Mouse (Mus musculus): Measurements from ENCODE around the gene Syce1l. TPM values are rescaled to one million over a fixed set of nuclear protein-coding genes. Genes with fewer than 3 reads are reported as not detected.

Syce1l gene
- polyA plus RNA-seq (2012; rRNA removed) = not detected in 2 replicates
- polyA plus RNA-seq (2014; fragmentation: Nextera tagmentation; extraction: Ambion mirVana) = not detected in 2 replicates

DNA sequence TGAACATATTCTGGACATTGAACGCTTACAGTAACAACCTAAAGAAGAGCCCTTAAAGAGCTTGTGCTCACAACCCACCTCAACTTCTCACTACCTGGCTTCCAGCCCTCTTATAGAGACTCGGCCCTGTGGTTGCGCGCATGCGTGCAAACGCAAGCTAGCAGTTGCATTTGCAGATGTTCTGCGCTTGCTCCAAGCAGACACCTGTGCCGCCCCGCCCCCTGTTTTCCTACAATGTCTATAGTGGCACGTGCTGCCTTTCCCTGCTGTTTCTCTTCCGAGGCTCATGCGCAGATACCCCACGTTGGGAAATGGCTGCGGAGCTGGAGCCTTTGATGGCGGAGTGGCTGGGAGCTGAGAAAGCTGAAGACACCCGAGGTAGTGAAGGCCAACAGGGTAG lies at the start of gene Syce1l:
Syce1l (plus strand) TSS at position 288 of the 400 bp plus-strand sequence.
- no peaks in the 10 kb centered on the region for H3K4me1 ChIP-seq (replicated peaks; ENCODE audit: control insufficient read depth in 2 of 2, insufficient read depth in 2 of 2, low read length in 1 of 2)
- DNase-seq (ENCODE audit: low read depth in 3 of 3, low spot score in 3 of 3) (no peak), ATAC-seq (ENCODE audit: insufficient read depth) (no peak)
- H3K4me2 ChIP-seq (ENCODE audit: low read depth) = no peak within 1 kb of the TSS
- H3K9ac ChIP-seq (replicated peaks) = no peak within 1 kb of the TSS
- H3K27me3 ChIP-seq (ENCODE audit: control insufficient read depth, insufficient read depth, low read length) = no peaks in the 10 kb centered on the region
- no peak within 1 kb of the TSS for H3K27ac ChIP-seq
- no peaks in the 10 kb centered on the region for H3K36me3 ChIP-seq (replicated peaks; ENCODE audit: control insufficient read depth, insufficient read depth, low read depth)
- WGBS (ENCODE audit: insufficient replicate concordance) = 81% methylated on average over 16 of the region's 16 CpGs
- no peaks in the 10 kb centered on the region for H3K9me3 ChIP-seq (ENCODE audit: control insufficient read depth, low read length)
- no peak within 1 kb of the TSS for H3K4me3 ChIP-seq (ENCODE audit: insufficient read depth in 1 of 2, low read depth in 2 of 2, low read length in 2 of 2)
- TF ChIP-seq CTCF (IDR thresholded peaks at IDR 0.05; ENCODE audit: low read depth) (no peak), EP300 (IDR thresholded peaks at IDR 0.05; ENCODE audit: low read depth) (no peak)

DNA sequence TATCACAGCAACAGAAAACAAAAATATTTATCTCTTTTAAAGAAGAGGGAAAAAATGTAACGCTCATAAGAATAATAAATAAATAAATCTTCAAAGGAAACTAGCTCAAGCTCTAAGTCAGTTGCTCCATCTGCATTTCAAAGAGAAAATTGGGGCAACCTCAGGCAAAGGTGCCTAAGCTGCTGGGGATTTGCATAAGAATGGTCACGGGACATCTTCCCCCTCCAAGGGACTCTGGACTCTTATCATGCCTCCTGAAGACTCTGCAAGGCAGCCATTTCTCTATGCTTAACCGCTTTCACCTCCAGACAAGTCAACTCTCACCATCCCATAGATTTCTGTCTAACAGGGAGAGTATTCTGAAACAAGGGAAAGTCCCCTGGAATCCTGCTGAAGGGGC lies 44.6 kb upstream of the Syce1l start:
- no peak for ATAC-seq (ENCODE audit: insufficient read depth)
- TF ChIP-seq CTCF (IDR thresholded peaks at IDR 0.05; ENCODE audit: low read depth) (no peak), EP300 (IDR thresholded peaks at IDR 0.05; ENCODE audit: low read depth) (no peak)
- H3K27me3 ChIP-seq (ENCODE audit: control insufficient read depth, insufficient read depth, low read length) = no peaks in the 10 kb centered on the region
- no peak overlapping the region for H3K4me2 ChIP-seq (ENCODE audit: low read depth)
- 29% methylated on average over 3 of the region's 3 CpGs for WGBS (ENCODE audit: insufficient replicate concordance)
- H3K9me3 ChIP-seq (ENCODE audit: control insufficient read depth, low read length) = no peaks in the 10 kb centered on the region
- no peaks in the 10 kb centered on the region for H3K36me3 ChIP-seq (replicated peaks; ENCODE audit: control insufficient read depth, insufficient read depth, low read depth)
- no peak overlapping the region for H3K4me3 ChIP-seq (ENCODE audit: insufficient read depth in 1 of 2, low read depth in 2 of 2, low read length in 2 of 2)
- DNase-seq (ENCODE audit: low read depth in 3 of 3, low spot score in 3 of 3) = no peak
- H3K4me1 ChIP-seq (replicated peaks; ENCODE audit: control insufficient read depth in 2 of 2, insufficient read depth in 2 of 2, low read length in 1 of 2) = no peaks in the 10 kb centered on the region
- no peak overlapping the region for H3K9ac ChIP-seq (replicated peaks)
- H3K27ac ChIP-seq = no peak overlapping the region

DNA sequence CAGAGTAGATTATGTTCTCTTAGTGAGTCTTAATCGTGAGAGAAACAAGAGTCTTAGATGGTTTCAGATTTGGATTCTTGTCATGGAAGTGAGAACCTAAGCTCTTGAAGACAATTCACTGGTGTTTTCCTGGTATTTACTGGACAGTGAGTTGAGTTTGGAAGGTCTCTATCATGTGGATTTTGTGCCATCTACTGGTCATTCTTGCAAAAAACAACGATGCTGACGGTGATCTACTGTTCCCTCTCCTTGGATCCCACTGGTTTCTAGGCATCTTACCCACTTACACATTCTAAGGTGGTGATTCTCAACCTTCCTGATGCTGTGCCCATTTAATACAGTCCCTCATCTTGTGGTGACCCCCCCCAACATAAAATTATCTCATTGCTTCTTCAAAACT lies 10.4 kb upstream of the Syce1l start:
- peak in 2 of 3 experiments; percentile 12 to 13 for DNase-seq (ENCODE audit: low read depth in 3 of 3, low spot score in 3 of 3)
- H3K9me3 ChIP-seq (ENCODE audit: control insufficient read depth, low read length) = no peaks in the 10 kb centered on the region
- H3K9ac ChIP-seq (replicated peaks) = no peak overlapping the region
- no peaks in the 10 kb centered on the region for H3K36me3 ChIP-seq (replicated peaks; ENCODE audit: control insufficient read depth, insufficient read depth, low read depth)
- WGBS (ENCODE audit: insufficient replicate concordance) = 7% methylated on average over 3 of the region's 3 CpGs
- H3K4me1 ChIP-seq (replicated peaks; ENCODE audit: control insufficient read depth in 2 of 2, insufficient read depth in 2 of 2, low read length in 1 of 2) = peaks cover 2 to 12% of the 10 kb centered on the region in 2 experiments; a peak in 2 of 4 replicates
- no peak for ATAC-seq (ENCODE audit: insufficient read depth)
- H3K27me3 ChIP-seq (ENCODE audit: control insufficient read depth, insufficient read depth, low read length) = no peaks in the 10 kb centered on the region
- no peak overlapping the region for H3K4me3 ChIP-seq (ENCODE audit: insufficient read depth in 1 of 2, low read depth in 2 of 2, low read length in 2 of 2)
- H3K27ac ChIP-seq = no peak overlapping the region
- H3K4me2 ChIP-seq (ENCODE audit: low read depth) = no peak overlapping the region
- TF ChIP-seq CTCF (IDR thresholded peaks at IDR 0.05; ENCODE audit: low read depth) = peak; percentile 43; the same call in 1 of the 2 replicates
- no peak for TF ChIP-seq EP300 (IDR thresholded peaks at IDR 0.05; ENCODE audit: low read depth)

GRCm38 (mm10) chr8:113634161-113634560 lies 8.9 kb upstream of the Syce1l start:
- H3K4me3 ChIP-seq (ENCODE audit: insufficient read depth in 1 of 2, low read depth in 2 of 2, low read length in 2 of 2) = peak overlapping the region; percentile 71 to 96
- peaks cover 2 to 12% of the 10 kb centered on the region in 2 experiments; a peak in 2 of 4 replicates for H3K4me1 ChIP-seq (replicated peaks; ENCODE audit: control insufficient read depth in 2 of 2, insufficient read depth in 2 of 2, low read length in 1 of 2)
- no peaks in the 10 kb centered on the region for H3K36me3 ChIP-seq (replicated peaks; ENCODE audit: control insufficient read depth, insufficient read depth, low read depth)
- no peaks in the 10 kb centered on the region for H3K9me3 ChIP-seq (ENCODE audit: control insufficient read depth, low read length)
- H3K9ac ChIP-seq (replicated peaks) = no peak overlapping the region; the same call in 1 of the 2 replicates
- H3K27me3 ChIP-seq (ENCODE audit: control insufficient read depth, insufficient read depth, low read length) = no peaks in the 10 kb centered on the region
- DNase-seq (ENCODE audit: low read depth in 3 of 3, low spot score in 3 of 3) (no peak), ATAC-seq (ENCODE audit: insufficient read depth) (no peak)
- WGBS (ENCODE audit: insufficient replicate concordance) = 30% methylated on average over 12 of the region's 12 CpGs
- H3K27ac ChIP-seq = no peak overlapping the region
- H3K4me2 ChIP-seq (ENCODE audit: low read depth) = peak overlapping the region; percentile 94
- TF ChIP-seq CTCF (IDR thresholded peaks at IDR 0.05; ENCODE audit: low read depth) (no peak), EP300 (IDR thresholded peaks at IDR 0.05; ENCODE audit: low read depth) (no peak)

DNA sequence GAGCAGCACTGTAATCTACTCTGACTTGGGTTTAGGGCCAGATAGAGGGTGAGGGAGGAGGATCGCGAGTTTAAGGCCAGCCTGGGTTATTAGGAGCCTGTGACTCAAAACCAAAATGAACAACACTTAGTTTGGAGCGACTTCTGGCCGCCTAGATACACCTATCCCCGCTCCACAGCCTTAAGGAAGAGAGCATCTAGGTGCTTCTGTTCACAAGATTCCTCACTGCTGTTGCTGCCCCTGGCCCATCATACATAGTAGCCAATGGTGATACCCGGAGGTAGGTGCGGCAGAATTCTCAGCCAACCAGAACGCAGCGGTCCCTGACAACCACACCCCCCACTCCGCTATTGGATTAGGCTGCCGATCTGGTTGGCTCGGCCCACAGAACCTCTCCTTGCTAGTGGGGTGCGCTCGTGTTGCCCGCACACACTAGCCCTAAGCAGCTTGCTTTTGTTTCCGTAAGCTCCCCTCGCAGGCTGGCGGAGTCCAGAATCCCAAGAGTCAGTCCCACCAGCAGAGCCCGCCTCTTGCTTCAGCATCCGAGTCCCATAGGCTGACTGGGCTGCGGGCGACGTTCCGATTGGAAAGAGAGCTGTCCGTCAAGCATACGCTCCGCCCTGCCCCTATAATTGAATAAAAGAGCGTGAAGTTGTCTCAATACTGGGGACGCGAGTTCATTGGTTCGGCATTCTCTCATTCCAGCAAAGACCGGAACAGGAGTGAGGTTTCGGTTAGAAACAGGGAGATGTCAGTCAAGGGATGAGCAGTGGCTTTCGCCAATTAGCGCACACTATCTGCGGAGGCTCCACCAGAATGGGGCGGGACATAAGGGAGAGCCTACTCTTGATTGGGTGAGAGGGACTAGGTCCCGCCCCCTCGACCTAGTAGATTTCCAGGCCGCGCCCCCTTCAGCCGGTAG lies 8.1 kb upstream of the Syce1l start, which contains the start of gene Mon1b:
Mon1b (plus strand) TSS at position 918 of the 922 bp plus-strand sequence.
- Histone ChIP-seq H3K4me1 (replicated peaks; ENCODE audit: control insufficient read depth in 2 of 2, insufficient read depth in 2 of 2, low read length in 1 of 2) (peaks cover 2 to 12% of the 10 kb centered on the region in 2 experiments; a peak in 2 of 4 replicates), H3K27me3 (ENCODE audit: control insufficient read depth, insufficient read depth, low read length) (no peaks in the 10 kb centered on the region), H3K36me3 (replicated peaks; ENCODE audit: control insufficient read depth, insufficient read depth, low read depth) (no peaks in the 10 kb centered on the region), H3K9me3 (ENCODE audit: control insufficient read depth, low read length) (no peaks in the 10 kb centered on the region), H3K4me3 (ENCODE audit: insufficient read depth in 1 of 2, low read depth in 2 of 2, low read length in 2 of 2) (peak within 1 kb of the TSS; percentile 71 to 96), H3K27ac (peak within 1 kb of the TSS; percentile 15), H3K9ac (replicated peaks) (peak within 1 kb of the TSS; percentile 77), H3K4me2 (ENCODE audit: low read depth) (peak within 1 kb of the TSS; percentile 94)
- TF ChIP-seq CTCF (IDR thresholded peaks at IDR 0.05; ENCODE audit: low read depth) (no peak), EP300 (IDR thresholded peaks at IDR 0.05; ENCODE audit: low read depth) (0 out of 2 replicates have a peak, but pooled peaks have one; percentile 19)
- ATAC-seq (ENCODE audit: insufficient read depth) = peak; percentile 96
- peak; percentile 94 to 95 (median 95) for DNase-seq (ENCODE audit: low read depth in 3 of 3, low spot score in 3 of 3)
- WGBS (ENCODE audit: insufficient replicate concordance) = under 1% methylated on average over 42 of the region's 42 CpGs

All from liver, embryonic 14.5 days (tissue).